Mouse (Mus musculus) embryonic stem cell, embryonic (primary cell): ENCODE results near the gene Dhrs9.
"Not testable (repeated sequence)": the region's sequence is repeated elsewhere in the genome, so short reads cannot be mapped to it uniquely, and the experiment has no call there.

ENCODE experiments used
- CTCF ChIA-PET, 4 experiments: fragments of 300-600 bp in 2 of 4; fragments of 350-600 bp in 2 of 4; sonication (Branson Sonifier 250); formaldehyde crosslinking; loops; one replicate each; lab custom pipeline; 2022; ENCODE audit warnings: inconsistent platforms in 2 of 4; lab: Charles Lee
- POLR2A ChIA-PET, 4 experiments: fragments of 300-600 bp in 2 of 4; fragments of 350-600 bp in 2 of 4; sonication (Branson Sonifier 250); formaldehyde crosslinking; loops; one replicate each; lab custom pipeline; 2022; ENCODE audit warnings: antibody characterized with exemption in 4 of 4, inconsistent platforms in 1 of 4; lab: Charles Lee

The Dhrs9 gene

GRCm38 (mm10) chr2:69380281-69380680 is at the start of gene Dhrs9:
TSS of gene Dhrs9 (plus strand) at chr2:69380445.
- CTCF ChIA-PET: interaction anchor here in 1 of 4 experiments (0.6 kb wide), 1 partner anchor 458 kb away, joined by 6 read pairs; no protein-coding TSS in a partner anchor

GRCm38 (mm10) chr2:69331523-69331922 is 48.7 kb upstream of the Dhrs9 start:
- POLR2A ChIA-PET, CTCF ChIA-PET: not testable (repeated sequence)

More at GRCm38 (mm10) chr2:69380281-69380680, at the start of gene Dhrs9:
- POLR2A ChIA-PET: interaction anchor here in 1 of 4 experiments (0.6 kb wide), 1 partner anchor 168 kb away, joined by 7 read pairs; no protein-coding TSS in a partner anchor

- POLR2A ChIA-PET: no interaction called here
- CTCF ChIA-PET: no interaction called here
Measured at GRCm38 (mm10) chr2:69341506-69341905, 38.7 kb upstream of the Dhrs9 start.

GRCm38 (mm10) chr2:69342496-69343221 is 37.6 kb upstream of the Dhrs9 start, which contains the start of gene Abcb11:
TSS of gene Abcb11 (minus strand) at chr2:69342616.
- CTCF ChIA-PET: no interaction called here
- POLR2A ChIA-PET: no interaction called here

- POLR2A ChIA-PET, CTCF ChIA-PET: not testable (repeated sequence)
Measured at GRCm38 (mm10) chr2:69355402-69355801, 24.8 kb upstream of the Dhrs9 start.

- CTCF ChIA-PET: interaction anchor here in 1 of 4 experiments (0.6 kb wide), 1 partner anchor 799 kb away, joined by 5 read pairs; no protein-coding TSS in a partner anchor
- POLR2A ChIA-PET: no interaction called here
Measured at GRCm38 (mm10) chr2:69364831-69365230, 15.4 kb upstream of the Dhrs9 start.

- POLR2A ChIA-PET: no interaction called here
Measured at GRCm38 (mm10) chr2:69365275-69365674, 15.0 kb upstream of the Dhrs9 start.

GRCm38 (mm10) chr2:69376780-69377179 is 3.5 kb upstream of the Dhrs9 start:
- ChIA-PET POLR2A (interaction anchor here in 1 of 4 experiments (0.6 kb wide), 1 partner anchor 1232 kb away, joined by 4 read pairs; no protein-coding TSS in a partner anchor), CTCF (no interaction called here)

More at GRCm38 (mm10) chr2:69365275-69365674, 15.0 kb upstream of the Dhrs9 start:
- CTCF ChIA-PET: interaction anchor here in 1 of 4 experiments (0.6 kb wide), 1 partner anchor 799 kb away, joined by 5 read pairs; no protein-coding TSS in a partner anchor

- CTCF ChIA-PET: interaction anchor here in 1 of 4 experiments (0.6 kb wide), 1 partner anchor 92 kb away, joined by 5 read pairs; no protein-coding TSS in a partner anchor
- POLR2A ChIA-PET: no interaction called here
Measured at GRCm38 (mm10) chr2:69379801-69380200, 444 bp upstream of the Dhrs9 start.

GRCm38 (mm10) chr2:69381740-69382139 is 1.5 kb downstream of the Dhrs9 start:
- ChIA-PET POLR2A (interaction anchor here in 2 of 4 experiments (0.5 to 1.4 kb wide), 2 partner anchors 175 to 243 kb away, joined by 3 read pairs; partner anchors contain the start of gene Spc25 (in 1 of the 2)), CTCF (interaction anchor here in 1 of 4 experiments (0.7 kb wide), 1 partner anchor 236 kb away, joined by 3 read pairs; no protein-coding TSS in a partner anchor)

GRCm38 (mm10) chr2:69382838-69383237 is 2.6 kb downstream of the Dhrs9 start:
- ChIA-PET POLR2A (interaction anchor here in 1 of 4 experiments (1.4 kb wide), 1 partner anchor 176 kb away, joined by 3 read pairs; the partner anchor contains the start of gene Spc25), CTCF (no interaction called here)

GRCm38 (mm10) chr2:69386118-69386871 is 6.0 kb downstream of the Dhrs9 start:
- CTCF ChIA-PET: no interaction called here

GRCm38 (mm10) chr2:69393947-69394346 is 13.7 kb downstream of the Dhrs9 start:
- ChIA-PET CTCF (no interaction called here), POLR2A (no interaction called here)

More at GRCm38 (mm10) chr2:69386118-69386871, 6.0 kb downstream of the Dhrs9 start:
- POLR2A ChIA-PET: no interaction called here

GRCm38 (mm10) chr2:69395597-69396248 is 15.5 kb downstream of the Dhrs9 start:
- POLR2A ChIA-PET: no interaction called here
- CTCF ChIA-PET: no interaction called here

GRCm38 (mm10) chr2:69396760-69397435 is 16.7 kb downstream of the Dhrs9 start:
- POLR2A ChIA-PET: no interaction called here
- CTCF ChIA-PET: no interaction called here

GRCm38 (mm10) chr2:69400866-69401604 is 20.8 kb downstream of the Dhrs9 start:
- ChIA-PET POLR2A (no interaction called here), CTCF (no interaction called here)

GRCm38 (mm10) chr2:69401891-69402290 is 21.6 kb downstream of the Dhrs9 start:
- ChIA-PET POLR2A (no interaction called here), CTCF (interaction anchor here in 1 of 4 experiments (0.9 kb wide), 1 partner anchor 126 kb away, joined by 3 read pairs; no protein-coding TSS in a partner anchor)
